Mouse (Mus musculus) urinary bladder, postnatal 36 days (tissue): ENCODE measurements around the gene Fbxo42.
A peak's percentile ranks its signal among the peaks of the same experiment; 100 is the strongest.
"Not testable (repeated sequence)": the region's sequence is repeated elsewhere in the genome, so short reads cannot be mapped to it uniquely, and the experiment has no call there.

Source experiments
- DNase-seq, 2 experiments: peaks; one replicate each; pipeline ENCODE4 v3.0.0; 2022; ENCODE audit warnings: low spot score in 2 of 2, mixed read lengths in 1 of 2

The Fbxo42 gene

DNA sequence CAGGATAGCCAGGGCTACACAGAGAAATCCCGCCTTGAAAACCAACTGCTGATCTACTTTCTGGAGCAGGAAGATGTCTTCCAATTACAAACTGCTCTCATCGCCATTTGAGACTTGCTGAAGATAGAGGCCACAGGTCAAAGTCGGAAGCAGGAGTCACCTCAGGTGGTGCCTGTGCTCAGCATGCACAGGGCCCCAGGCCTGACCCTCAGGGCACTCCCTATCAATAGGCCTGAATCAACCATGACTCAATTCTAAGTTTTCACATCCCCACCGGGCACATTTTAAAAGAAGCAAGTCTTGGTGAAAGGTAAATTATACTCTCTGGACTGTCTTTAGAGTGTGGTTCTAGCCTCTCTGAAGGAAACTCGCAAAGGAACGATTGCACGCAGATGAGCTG, 11.6 kb upstream of the Fbxo42 start:
- DNase-seq, result no peak

DNA sequence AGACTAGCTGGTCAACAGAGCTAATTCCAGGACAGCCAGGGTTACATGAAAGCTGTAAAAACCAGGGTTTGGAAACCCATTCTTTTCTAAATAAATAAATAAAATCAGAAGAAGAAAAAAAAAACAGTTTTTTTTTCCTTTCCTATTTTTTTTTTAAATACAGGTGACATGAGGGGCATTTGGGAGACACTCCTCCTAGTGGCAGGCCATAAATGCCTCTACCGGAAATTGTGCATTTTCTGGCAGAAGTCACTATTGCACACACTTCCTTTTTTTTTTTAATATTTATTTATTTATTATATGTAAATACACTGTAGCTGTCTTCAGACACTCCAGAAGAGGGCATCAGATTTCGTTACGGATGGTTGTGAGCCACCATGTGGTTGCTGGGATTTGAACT, 10.0 kb upstream of the Fbxo42 start:
- DNase-seq, result not testable (repeated sequence)

DNA sequence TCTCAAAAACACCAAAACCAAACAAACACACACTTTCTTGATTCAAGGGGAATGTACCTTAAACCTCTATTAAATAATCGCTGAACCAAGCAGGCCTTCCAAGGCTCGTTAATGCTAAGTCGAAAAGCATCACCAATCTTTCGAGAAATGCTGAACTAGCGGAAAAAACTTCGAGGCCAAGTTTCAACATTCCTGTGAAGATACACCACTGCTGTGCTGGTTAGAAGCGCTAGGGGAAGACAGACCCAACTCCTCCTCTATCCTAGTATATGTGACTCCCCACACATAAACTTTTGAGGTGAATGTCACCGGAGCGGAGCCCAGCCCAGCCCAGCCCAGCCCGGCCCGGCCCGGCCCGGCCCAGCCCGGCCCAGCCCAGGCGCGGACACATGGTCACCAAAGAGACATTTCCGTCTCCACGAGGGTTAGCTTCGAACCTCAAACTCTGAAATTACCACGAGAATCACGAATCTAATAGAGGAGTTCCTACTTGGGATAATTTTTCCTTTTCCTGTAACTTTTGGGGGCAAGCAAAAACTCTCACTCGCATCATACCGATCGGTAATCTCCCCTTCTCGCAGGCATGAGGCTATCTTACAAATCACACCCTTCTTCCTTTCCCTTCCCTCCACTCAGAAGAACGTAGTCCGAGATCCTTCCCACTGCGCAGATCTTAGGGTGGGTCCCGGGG, 9.1 kb upstream of the Fbxo42 start:
- DNase-seq, result no peak

DNA sequence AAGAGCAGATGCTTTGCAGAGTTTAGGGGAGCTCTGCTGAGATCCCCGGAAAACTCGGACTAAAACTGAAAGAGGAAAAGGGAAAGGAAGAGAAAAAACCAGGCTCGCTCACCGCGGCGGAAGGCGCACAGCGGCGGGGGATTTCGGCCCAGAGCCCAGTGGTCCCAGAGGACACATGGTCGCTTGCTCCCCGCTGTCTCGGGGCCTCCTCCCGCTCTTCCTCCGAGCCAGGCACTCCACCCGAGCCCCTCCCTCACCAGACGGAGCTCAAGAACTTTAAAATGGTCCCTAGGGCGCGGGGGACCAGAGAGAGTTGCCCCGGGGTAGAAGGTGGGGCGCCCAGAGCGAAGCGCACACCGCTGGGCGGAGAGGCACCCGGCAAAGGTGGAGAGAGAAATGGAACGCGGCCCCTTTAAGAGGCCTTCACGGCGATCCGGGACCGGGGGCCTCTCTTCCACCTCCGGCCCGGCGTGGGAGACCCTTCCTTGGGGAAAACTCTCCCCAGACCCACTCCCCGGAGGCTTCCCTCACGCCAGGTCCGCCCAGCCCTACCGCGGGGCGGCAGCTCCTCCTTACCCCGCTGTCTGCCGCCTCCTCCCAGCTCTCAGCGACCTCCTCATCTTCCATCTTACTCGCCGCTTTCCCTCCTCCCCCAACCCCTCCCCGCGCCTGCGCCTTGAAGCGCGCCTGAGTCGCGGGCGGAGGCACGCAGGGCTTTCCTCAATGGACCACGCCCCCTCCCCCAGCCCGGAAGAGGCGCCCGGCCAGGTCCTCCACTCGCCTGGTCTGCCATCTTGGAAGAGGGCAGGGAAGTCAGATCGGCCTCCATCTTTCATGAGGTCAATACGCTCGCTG, 8.4 kb upstream of the Fbxo42 start, which contains the start of gene Szrd1:
TSS of gene Szrd1 (minus strand) at position 660 of the 855 bp plus-strand sequence.
- DNase-seq, result peak; percentile 98 to 99

DNA sequence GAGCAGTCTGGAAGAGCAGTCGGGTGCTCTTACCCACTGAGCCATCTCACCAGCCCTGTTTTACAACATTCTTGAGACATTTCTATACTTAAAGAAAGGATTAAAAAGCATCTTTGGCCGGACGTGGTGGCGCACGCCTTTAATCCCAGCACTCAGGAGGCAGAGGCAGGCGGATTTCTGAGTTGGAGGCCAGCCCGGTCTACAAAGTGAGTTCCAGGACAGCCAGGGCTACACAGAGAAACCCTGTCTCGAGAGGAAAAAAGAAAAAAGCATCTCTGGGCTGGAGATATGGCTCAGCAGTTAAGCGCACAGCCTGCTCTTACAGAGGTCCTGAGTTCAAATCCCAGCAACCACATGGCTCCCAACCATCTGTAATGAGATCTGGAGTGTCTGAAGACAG, 7.4 kb upstream of the Fbxo42 start:
- DNase-seq, result not testable (repeated sequence)

DNA sequence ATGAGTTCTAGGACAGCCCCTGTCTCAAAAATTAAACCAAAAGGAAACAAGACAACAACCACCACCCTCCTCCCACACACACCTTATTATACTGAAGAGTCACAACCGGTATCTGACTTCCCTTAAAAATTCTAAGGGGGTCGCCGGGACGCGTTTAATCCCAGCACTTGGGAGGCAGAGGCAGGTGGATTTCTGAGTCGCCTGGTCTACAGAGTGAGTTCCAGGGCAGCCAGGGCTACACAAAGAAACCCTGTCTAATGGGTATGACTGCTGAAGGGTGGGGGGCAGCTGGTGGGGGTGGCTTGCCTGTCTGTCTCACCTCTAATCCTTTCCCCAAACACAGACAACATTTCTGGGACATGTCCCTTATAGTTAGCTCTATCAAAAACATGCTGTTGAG, 6.7 kb upstream of the Fbxo42 start:
- DNase-seq, result no peak

DNA sequence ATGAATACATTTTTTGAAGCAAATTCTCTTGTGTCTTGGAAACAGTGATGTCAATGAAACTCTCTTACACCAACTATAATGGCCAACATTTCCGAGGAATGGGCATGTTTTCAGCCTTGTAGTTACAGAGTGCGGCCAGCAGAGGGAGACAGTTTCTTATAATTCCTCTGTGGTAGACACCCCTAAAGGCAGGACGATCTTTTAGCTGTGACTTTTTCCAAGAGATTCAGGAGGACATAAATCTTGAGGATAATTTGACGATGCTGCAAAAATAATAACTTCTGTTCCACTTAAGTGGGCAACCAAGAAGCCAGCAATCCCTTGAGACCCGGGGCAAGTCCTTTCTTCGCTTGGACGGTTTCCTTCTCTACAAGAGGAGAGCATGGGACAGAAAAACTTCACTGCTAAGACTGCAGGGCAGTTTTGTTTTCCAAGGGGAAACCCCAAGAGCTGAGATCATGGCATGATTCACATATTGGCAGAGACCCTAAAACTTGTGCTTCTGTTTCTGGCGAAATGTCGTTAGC, 5.4 kb upstream of the Fbxo42 start:
- peak in 1 of 2 experiments; percentile 81 for DNase-seq

DNA sequence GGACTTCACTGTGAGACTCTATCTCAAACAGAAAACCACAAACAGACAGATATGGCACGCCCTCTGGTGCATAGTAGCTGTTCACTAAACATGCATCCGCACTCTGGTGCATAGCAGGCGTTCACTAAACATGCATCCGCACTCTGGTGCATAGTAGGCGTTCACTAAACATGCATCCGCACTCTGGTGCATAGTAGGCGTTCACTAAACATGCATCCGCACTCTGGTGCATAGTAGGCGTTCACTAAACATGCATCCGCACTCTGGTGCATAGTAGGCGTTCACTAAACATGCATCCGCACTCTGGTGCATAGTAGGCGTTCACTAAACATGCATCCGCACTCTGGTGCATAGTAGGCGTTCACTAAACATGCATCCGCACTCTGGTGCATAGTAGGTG, 2.6 kb upstream of the Fbxo42 start:
- not testable (repeated sequence) for DNase-seq

DNA sequence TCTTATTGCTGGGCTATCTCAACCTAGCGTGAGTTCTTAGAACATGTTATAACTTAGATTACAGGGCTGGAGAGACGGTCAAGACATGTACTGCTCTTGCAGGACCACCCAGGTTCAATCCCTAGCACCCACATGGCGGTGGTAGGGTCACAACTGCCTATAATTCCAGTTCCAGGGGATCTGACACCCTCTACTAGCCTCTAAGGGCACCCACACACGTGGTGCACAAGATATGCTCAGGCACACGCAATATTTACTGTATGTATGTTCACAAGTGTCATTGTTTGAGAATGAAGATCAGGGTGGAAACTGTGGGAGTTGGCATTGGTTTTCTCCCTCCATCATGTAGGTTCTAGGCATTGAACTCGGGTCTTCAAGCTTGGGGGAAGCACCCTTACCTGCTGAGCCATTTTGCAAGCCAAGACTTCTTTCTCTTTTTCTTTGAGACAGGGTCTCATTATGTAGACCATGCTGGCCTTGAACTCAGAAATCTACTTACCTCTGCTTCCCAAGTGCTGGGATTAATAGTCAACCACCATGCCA, 1.2 kb upstream of the Fbxo42 start:
- DNase-seq, result no peak

DNA sequence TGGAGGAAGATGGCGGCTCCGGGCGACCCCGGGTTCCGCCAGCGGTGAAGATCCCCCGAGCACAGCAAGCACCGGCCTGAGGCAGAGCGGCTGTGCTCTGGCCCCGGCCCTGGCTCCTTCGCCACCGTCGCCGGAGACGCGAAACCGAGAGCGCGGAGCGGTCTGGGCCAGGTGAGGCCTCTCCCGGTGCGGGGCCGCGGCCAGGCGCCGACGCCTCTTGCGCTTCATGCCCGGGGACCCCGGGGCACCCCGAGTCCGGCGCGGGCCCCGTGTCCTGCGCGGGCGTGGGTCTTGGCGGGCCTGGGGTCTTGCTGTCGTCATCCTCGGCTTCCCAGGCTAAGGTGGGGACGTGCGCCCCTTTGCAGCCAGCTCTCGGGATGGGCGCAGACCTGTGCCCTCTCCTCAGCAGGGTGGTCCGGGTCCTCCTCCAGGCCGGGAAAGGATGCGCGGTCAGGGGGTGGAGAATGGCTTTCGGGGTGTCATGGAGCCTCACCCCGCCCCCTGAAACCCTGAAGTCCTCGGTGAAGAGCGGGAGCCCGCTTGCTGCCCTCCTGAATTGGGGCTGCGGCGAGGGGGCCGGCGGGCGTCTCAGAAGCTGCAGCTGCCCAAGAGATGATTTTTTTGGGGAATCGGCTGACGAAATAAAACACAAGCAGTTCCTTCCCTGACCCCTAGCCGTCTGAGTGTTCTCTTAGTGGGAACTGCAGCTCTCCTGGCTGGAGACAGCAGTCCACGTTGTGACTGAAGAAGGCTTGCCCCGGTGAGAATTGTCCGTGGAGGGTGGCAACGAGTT, 492 bp downstream of the Fbxo42 start:
- no peak for DNase-seq

DNA sequence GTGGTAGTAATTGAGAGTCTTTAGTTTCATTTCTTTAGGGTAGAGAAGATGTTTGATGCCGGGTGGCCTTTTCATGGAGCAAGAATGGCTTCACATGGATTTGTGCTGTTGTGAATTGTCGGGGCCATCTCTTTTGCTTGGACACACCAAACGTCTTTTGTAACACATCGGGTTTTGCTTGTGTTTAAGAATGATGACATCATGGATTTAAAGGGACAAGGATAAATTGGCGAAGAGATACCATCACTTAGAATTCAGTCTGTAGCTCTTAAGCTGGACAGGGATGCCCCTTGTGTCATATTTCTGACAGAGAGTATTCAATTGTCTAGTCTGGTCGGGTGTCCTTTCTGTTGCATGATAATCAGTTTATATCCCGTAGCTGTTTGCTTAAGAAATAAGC, 1.4 kb downstream of the Fbxo42 start:
- no peak for DNase-seq

DNA sequence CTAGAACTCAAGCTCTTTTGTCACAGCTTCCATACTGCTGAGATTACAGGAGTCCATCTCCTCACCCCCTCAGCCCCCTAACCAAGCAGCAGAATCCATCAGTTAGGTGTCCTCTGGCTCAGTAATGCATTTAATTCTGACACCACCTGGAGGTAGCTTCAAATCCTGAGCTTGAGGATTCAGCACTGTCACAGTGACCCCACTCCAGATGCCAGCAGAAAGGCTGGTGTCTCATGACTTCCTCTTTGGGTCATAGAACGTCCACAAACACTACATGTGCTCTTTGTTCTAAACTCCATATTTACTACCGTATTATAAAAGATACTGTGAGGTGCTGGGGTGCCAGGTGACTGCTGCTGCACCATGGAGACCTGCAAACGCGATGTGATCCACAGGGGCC, 9.8 kb downstream of the Fbxo42 start:
- DNase-seq, result no peak

DNA sequence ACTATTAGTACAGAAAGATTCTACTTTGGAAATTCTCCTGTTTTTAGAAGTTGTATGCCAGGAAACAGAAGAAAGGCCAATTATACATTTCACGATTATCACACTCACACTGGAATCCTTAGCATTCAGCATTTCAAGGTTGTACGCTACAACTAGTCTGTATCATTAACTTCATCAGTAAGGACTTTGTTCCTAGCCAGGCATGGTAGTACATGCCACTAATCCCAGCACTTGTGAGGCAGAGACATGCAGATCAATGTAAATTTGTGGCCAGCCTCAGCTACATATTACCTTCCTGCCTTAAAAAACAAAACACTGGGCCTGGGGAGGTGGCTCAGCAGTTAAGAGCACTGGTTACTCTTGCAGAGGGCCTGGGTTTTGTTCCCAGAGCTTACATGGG, 10.9 kb downstream of the Fbxo42 start:
- no peak for DNase-seq

DNA sequence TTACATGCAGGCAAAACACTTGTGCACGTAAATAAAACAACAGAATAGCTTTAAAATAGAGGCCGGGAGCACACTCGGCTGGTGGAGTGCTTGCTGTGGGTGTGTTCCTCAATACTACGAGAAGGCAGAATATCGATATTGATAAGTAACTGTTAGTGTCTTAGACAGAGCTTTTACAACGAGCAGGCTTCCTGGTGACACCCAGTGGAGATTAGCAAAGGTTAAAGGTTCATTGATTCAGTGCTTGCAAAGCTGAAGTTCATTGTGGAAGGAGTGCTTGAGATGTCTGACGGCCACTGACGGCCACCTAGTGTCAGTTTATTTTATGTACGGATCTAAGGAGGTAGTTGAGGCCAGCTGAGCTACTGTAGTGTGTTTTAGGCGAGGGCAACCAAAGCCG, 11.4 kb downstream of the Fbxo42 start:
- no peak for DNase-seq

DNA sequence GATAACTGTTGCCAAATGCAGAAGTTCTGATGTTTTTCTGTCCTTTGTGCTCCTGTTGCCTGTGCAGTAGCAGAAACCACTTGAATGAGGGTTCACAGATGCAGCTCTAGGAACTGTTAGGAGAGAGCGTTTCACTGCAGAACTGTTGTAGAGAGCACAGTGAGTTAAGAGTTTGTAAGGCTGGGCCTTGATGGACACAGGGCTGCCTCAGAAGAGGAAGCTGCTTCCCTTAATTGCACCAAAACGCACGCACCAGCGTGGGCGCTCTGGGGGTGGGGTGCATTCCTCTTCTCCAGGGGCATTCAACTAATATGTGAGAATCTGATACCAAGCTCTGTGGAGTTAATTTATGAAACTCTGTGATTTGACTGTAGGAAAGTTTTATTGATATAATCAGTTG, 12.0 kb downstream of the Fbxo42 start:
- no peak for DNase-seq

DNA sequence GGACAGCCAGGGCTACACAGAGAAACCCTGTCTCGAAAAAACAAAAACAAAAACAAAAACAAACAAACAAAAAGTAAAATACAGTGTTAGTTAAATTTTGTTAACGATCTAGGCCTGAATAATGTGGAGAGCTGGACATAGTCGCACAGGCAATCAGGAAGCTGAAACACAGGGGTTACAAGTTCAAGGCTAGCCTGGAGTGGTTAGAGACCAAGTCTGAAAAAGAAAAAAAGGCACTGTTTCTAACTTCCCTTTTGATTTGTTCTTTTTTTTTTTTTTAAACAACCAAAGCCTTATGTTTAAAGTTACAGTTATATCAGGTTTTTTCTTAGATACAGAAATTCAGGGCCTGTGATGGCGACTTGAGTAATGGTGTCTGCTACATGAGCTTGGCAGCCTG, 12.5 kb downstream of the Fbxo42 start:
- DNase-seq, result no peak

DNA sequence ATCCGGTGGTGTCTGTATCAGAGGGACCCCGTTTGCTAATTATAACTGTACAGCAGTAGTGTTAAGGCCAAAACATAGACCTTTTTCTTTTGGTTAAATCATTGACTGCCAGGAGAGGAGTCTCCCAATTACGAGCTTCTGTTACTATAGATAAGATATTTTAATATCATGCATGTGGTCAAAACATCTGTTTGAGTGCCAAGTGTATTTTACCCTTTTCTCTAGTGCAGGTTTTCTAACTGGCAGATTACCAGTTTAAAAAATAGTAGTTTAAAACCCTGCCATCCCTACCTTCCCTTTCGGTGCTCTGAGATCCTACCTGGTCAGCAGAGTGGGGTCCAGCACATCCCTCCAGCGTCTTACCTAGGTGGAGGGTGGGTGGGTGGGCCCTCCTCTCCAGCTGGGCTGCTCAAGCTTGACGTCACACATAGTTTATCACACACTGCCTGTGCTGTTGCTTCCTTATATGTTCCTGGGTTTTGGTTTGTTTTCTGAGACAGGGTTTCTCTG, 14.0 kb downstream of the Fbxo42 start:
- DNase-seq, result no peak

DNA sequence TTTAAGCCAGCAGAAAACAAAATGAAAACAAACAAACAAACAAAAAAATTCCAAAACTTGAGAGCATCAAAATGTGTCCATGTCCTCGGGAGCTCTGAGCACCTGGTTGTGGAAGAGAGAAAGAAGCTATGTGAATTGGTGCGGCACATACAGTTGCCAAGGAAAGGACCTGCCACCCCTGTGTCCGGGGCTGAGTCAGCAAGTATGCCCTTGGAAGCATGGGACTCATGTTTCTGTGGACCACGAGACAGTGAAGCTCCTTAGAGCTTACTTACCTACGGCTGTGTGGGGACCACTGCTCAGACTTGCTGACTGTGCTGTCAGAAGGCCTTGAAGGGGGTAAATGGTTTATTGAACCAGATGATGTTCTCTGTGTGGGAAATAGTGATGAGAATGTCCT, 16.0 kb downstream of the Fbxo42 start:
- DNase-seq, result no peak

DNA sequence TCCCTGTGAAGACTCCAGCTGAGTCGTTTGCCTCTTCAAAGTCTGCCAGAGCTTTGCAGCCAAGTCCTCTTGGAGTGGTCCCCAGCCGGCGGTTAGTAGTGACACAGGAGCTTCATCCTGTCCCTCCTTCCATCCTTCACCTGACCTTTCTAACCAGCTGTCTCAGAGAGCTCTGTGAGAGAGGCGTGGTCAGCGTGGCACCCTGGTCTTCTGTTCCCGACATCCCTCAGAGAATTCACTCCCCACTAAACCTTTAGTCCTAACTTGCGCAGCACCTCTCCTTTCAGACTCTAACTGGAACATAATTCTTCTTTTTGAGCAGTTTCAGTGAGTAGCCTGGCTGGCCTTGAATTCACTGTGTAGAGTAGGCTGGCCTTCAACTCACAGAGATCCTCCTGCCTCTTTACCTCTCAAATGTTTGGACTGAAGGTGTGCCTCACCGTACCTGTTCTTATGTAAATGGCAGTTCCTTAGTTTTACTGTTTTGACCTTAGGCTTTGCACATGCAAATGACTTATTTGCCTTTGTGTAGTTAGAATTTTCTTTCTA, 18.1 kb downstream of the Fbxo42 start:
- no peak for DNase-seq

DNA sequence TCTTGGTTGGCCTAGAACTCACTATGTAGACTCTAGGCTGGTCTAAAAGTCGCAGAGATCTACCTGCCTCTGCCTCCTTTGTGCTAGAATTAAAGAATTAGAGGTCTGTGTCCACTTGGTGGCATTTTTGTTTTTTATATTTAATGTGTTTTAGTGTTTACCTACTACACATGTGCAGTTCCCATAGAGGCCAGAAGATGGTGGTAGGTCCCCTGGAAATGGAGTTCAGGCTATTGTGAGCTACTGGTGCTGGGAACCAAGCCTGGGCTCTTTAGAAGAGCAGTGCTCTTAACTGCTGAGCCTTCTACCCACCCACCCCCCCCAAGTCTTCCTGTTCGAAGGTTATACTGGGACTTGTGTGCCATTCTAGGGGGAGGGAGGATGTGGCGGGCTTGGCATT, 19.4 kb downstream of the Fbxo42 start:
- DNase-seq, result no peak

DNA sequence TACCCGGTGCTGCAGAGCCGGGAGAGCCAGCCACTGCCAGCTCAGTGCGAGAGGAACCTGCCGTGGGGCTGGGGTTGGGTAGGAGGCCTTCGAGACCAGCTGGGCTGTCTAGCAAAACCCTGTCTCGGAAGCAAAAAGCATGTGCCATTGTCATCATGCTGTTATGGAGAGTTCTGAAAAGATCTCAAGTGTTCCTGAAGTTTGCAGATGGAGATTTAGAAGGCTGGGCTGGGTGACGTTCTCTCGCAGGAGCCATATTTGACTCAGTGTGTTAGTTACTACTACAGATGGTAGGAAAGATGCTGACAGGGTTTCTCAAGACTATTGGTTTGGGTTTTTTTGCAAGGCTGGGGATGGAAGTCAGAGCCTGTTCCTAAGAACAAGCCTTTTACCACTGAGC, 24.4 kb downstream of the Fbxo42 start:
- no peak for DNase-seq
